Mouse (Mus musculus) neutrophil, adult 5-6 weeks (primary cell): ENCODE measurements around the gene Eif4ebp2. TPM values are rescaled to one million over a fixed set of nuclear protein-coding genes. Genes with fewer than 3 reads are reported as not detected.
"Not testable (repeated sequence)": the region's sequence is repeated elsewhere in the genome, so short reads cannot be mapped to it uniquely, and the experiment has no call there.

ENCODE experiments used
- ATAC-seq: fragments of 151-379, 151-347 bp; 2 replicates; pipeline ENCODE4 v1.8.0; 2017; ENCODE audit warnings: mild to moderate bottlenecking, moderate TSS enrichment; ENCODE audit not compliant: insufficient number of reproducible peaks, poor library complexity, low FRiP score, severe bottlenecking; ENCODE audit errors: extremely low read depth
- total RNA-seq: library from RNA; stranded (forward); fragments of 200-1000 nt; gene quantifications from 2 replicates; pipeline ENCODE4 v1.2.3, GENCODE M21; 2017

Eif4ebp2 gene
- total RNA-seq, 1 experiment from 2014 or later, result 24.3 TPM

DNA sequence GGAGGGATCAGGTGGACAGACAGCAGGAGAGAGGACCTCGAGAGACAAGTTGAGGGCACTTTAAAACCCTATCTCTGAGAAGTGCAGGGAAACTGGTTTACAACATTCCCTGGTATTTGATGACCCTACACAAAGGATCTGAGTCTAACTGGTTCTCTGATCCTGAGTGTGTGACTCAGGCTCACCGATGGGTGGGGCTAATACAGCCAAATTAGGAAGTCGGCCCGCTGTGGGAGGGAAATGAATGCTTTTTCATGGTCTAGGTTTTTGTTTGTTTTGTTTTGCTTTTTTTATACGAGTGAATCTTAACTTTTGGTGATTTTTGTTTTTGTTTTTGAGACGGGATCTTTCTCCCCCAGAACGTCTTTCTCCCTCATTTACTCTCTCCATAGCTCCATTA is 16.4 kb upstream of the Eif4ebp2 start:
- ATAC-seq, result no peak

DNA sequence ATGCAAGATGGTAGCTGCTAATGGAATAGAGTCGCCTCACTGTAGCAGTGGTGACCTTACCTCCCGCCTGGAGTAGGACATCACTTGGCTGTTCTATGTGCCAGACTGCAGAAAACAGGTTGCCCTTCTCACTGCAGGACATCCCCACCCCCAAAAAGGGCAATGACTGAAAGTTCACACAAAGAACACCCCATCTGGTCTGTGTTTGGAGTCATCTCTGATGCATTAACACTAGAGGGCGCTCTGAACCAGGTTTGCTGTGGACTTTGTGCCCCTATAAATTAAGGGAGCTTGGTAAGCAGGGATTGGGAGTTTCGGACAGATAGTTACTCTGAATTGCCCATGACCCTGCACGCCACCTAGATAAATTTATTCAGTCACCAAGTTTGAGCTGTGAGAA is 14.4 kb upstream of the Eif4ebp2 start:
- ATAC-seq, result peak; percentile 50; the same call in 1 of the 2 replicates

DNA sequence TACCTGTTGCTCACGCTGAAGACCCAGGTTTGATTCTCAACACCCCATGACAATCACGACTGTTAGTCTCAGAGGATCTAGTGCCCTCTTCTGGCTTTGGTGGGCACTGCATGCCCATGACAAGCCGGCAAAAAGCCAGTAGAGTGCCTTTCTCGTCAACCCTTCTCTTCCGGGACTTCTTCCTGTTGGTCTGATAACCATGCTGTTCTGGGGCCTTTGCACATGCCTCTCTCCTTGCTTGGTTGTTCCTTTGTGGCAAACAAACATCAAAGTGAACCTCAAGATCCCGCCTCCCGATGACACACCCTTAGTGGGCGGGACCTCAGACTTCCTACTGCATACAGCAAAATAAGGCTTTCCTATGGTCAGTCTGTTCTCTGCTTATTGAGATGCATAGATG is 13.8 kb upstream of the Eif4ebp2 start:
- ATAC-seq, result 0 out of 2 replicates have a peak, but pooled peaks have one; percentile 17

DNA sequence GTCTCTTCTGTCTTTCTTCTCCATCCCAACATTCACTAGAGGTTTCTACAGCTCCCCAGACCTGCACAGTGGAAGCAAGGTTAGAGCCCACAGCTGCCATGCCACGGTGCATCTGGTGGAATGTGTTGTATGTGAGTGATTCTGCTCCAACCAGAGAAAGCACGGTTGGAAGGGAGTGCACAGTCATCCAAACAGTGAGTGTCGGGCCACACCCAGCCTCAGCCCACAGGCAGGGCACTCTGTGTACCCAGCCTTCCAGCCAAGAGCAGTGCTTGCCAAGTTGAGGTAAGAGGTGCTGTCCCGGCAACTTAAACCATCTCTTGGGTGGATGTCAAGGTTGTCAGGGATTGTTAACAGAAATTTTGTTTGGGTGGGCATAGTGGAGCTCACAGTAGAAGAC is 12.5 kb upstream of the Eif4ebp2 start:
- ATAC-seq, result no peak

DNA sequence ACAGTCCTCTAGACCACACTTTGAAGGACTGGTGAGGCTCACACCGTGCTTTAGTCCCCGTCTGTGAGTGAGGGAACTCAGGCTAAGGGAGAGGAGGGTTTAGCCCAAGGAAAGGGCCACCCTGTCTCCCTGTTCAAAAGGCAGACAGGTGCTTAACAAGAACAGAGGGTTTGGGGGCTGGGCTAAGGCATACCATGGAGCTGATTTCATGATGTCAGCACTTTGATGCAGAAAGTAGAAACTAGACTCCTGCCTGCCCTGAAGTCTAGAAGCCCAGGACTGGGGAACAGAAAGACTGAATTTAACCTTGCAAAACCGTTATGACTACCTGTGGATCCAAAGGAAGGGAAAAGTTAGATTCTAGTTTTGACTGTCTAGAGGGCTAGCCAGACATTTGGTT is 4.7 kb upstream of the Eif4ebp2 start:
- ATAC-seq, result no peak

DNA sequence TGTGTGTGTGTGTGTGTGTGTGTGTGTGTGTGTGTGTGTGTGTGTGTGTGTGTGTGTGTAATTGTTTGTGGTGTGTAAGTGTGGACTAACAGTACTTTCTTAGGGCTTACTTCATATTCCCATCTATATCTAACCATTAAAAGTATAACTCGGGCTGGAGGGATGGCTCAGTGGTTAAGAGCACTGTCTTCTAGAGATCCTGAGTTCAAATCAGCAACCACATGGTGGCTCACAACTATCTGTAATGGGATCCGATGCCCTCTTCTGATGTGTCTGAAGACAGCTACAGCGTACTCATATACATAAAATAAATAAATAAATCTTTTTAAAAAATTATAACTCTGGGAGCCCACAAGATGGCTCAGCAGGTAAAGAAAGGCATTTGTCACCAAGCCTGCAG is 710 bp upstream of the Eif4ebp2 start:
- ATAC-seq, result not testable (repeated sequence)

DNA sequence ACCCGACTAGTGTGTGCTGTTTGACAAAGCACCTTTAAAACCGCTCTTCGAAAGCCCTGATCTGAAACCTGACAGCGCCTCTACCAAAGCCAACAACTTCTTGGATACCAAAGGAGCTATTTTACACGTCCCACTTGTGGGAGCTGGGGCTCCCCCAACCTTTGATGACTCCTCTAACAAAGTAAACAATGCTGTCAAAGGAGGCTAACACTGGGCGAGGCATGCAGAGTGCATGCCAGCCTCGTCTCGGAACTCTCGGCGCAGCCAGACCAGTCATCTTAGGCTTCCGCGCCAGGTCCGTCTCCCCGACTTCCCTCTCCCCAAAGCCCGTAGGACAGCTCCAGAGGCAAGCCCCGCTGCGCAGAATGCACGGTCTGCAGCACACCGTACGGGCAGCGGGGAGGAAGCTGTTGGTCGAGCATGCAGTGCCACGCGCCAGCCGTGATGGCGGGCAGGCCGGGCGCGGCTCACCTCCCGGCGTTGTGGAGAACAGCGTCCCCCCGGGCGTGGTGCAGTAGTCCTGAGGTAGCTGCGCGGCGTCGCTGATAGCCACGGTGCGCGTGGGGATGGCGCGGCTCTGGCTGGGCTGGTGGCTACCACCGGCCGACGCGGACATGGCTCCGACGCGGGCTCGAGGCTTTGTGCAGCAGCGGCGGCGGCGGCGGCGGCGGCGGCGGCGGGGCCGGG is 387 bp downstream of the Eif4ebp2 start:
- ATAC-seq, result no peak

DNA sequence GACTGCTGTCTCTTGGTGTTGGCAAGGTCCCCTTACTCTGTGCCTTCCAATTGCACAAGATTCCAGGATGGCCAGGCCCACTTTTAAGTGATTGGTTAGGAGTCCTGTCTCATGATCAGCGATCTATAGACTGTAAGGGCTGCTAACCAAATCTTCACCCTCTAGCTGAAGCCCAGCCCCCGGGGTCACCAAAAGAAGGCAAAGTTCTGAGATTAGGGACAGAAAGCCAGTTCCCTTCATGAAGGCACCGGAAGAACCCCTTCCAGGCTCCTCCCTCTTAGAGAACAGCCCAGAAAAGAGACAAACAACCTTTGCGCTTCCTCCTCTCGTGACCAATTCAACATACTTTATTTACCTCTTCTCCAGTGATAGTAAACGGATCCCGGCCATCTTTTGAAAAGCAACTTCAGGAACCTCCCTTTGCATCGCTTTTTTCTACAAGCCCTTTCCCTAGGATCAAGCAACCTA is 964 bp downstream of the Eif4ebp2 start:
- ATAC-seq, result peak; percentile 30; the same call in 1 of the 2 replicates

DNA sequence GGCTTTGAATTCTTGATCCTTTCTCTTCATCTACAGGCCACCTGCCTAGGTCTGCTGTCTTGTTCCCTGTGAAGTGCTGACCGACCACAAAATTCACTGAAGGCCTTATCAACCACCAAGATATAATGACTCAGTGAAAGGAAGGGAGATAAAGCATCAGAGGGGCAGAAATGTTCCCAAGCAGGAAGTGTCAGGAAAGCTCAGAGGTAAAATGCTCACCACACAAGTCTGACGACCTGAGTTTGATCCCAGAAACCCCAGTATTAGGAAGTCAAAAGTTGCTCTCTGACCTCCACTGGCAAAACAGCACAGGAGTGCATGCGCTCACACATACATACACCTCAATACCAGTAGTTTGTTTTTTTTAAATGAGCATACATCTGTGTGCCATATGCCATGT is 3.6 kb downstream of the Eif4ebp2 start:
- ATAC-seq, result no peak

DNA sequence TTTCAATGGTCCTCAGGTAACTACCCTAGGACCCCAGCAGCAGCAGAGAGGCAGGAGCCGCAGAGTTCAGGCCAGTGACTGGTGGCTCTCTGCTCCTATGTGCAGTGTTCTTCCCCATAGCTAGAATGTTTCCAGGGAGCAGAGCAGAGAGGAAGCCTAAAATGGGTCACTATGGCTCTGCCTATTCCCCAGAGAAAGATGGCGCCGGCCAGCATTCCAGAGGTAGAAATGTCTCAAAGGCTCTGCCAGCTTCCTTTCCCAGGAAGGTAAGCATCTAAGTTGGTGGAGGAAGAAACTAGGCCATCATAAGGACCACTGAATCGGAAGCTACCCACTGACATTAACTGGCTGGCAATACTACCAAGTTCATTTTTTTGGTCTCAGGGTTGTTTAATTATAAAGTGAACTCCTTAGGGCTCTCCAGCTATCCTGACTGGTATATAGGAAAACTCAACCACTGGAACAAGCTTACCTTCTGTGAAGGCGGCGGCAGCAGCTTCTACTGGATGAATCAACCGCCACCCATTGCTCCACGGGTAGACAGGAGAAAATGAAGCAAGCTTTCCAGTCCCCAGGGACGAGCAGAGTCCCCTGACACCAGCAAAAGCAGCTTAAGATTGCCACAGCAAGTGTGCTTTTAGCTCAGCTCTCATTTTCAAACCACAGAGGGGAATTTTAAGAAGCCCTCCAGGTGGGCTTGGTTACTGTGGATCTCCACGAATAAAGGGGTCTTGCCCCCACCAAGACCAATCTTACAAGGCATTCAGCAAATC is 4.7 kb downstream of the Eif4ebp2 start:
- ATAC-seq, result no peak

DNA sequence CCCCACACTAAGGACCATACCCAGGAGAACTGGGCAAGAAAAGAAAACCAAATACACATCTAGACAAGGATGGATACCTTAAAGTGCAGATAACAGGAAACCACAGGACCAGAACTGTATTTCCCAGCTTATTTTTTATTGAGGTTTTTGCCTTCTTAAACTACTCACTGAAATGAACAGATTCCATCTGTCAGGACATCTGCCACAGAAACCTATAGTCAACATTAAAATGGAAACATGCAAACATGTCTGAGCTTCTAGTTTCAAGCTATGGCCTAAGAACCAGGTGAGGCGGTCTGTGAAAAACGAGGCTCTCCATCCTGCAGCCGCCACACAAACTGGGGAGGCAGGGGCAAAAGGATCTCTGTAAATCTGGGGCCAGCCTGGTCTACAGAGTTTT is 7.4 kb downstream of the Eif4ebp2 start:
- ATAC-seq, result no peak

DNA sequence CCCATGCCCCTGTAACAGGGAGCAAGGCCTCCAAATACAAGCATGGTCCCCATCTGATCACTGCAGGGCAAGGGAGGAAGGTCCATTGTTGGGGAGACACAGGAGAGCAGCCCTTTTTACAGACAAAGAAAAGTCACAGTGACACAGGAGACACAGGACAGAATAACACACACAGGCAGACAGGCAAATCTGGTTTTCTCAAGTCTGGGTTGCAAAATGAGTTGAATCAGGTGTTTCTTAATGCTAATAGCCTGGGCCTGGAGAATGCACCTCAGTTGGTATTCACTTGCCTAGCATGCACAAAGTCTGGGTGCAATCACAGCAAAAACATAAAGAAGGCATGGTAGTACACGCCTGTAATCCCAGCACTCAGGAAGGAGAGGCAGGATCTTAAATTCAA is 8.6 kb downstream of the Eif4ebp2 start:
- no peak for ATAC-seq

DNA sequence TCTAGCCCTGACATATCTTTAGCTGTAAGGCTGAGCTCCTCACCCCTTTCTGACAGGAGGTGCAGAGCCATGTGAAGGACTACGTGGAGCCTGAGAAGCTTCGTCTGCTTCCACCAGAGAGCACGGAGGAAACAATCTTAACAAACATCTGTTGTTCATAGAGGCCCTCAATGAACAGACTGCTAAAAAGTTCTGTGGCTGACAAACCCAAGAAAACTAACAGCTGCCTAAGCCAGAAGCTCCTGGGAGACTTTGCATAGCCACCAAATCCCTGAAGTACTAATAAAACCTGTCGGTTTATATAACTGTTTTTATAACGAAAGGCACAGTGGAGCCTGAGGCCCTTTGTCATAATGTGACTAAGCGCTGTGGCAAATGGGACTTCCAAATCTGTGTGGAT is 9.0 kb downstream of the Eif4ebp2 start:
- ATAC-seq, result no peak

DNA sequence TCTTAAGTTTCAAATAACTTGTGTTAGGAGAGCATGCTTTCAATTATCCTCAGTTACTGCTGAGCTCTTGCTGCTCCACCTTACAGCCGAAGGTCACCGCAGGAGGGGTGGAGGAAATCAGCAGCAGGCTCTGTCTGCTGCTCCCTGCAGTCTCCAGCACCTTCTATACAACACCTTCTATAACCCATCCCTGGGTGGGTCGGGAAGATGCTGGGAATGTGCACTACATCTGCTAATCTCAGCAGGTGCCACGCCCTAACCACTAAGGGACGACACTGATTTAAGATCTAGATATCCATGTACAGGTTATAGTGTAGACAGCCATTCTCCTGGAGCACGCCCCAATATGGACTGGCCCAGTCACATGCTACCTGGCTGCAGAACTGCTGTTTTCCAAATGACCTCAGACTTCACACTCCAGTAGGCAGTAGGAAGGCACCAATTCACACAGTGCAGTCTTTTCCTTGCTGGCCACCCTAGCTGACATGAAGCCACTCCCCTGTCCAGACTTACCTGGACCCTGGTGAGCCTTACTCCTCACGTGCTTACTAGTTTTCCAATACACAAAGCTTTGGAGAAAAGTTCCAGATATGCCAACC is 12.2 kb downstream of the Eif4ebp2 start:
- ATAC-seq, result no peak

DNA sequence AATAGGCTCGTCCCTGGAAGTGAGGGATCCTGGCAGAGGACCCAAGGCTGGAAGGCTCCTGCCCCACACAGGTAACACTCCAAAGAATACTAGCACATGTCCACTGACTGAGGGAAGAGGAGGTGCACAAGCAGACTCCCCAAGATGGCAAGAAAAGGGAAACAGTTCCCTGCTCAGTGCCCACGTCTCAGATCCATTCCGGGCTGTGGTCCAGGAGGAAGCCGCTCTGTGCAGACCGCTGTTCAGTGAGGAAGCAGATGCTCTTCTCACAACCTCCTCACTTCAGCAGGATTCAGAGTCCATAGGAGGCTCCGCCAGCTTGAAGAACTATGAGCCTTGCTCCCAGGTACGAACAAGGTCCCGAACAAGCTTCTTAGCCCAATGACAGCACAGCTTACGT is 21.1 kb downstream of the Eif4ebp2 start:
- ATAC-seq, result no peak

DNA sequence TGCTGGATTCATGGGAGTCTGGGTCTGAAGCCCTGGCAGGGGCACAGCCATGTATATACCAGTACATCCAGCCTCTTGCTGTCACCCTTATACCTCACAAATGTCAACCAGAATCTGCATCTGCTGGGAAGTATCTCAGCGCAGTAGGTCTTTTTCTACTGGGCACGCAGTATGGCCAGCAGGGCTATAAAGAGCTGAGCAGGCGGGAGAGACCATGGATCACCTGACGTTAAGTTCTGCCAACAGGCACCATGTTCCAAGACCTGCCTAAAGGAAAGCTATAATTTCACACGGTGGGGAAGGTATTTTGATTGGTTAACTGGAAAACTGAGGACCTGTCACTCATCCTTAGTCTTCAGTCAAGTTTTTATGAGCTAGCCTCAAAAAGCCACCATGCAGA is 23.4 kb downstream of the Eif4ebp2 start:
- ATAC-seq, result no peak

DNA sequence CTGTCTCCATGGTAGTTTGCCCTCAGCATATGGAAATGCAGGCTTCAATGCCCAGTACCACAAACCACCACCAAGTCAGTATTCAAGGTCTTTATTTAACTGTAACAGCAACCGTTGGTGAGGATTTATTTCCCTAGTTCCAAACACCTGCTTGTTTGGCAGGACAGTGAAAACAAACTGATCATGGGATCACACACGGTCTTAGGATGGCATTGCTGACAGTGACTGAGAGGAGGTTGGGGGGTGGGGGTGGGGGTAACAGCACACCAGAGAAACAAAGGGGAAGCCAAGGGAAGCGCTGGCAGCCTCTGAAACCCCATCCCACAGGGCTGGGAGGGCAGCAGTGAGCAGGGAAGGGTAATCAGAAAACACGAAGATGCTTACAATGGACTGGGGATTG is 24.0 kb downstream of the Eif4ebp2 start:
- ATAC-seq, result no peak

DNA sequence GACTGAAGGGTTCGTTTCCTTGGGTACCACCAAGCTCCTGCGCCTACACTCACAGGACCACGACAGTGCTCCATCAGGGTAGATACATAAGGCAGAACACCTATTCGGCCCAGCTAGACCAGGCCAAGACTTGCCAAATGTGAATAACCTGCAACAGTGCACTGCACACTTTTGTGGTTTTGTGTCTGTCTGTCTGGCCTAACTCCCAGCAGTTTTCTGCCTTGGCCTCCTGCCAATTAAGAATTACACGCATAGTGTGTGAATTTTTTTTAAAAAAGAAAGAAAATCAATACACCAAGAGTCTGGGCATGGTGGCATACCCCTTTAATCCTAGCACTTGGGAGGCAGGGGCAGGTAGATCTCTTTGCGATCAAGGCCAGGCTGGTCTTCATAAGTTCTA is 24.5 kb downstream of the Eif4ebp2 start:
- no peak for ATAC-seq

DNA sequence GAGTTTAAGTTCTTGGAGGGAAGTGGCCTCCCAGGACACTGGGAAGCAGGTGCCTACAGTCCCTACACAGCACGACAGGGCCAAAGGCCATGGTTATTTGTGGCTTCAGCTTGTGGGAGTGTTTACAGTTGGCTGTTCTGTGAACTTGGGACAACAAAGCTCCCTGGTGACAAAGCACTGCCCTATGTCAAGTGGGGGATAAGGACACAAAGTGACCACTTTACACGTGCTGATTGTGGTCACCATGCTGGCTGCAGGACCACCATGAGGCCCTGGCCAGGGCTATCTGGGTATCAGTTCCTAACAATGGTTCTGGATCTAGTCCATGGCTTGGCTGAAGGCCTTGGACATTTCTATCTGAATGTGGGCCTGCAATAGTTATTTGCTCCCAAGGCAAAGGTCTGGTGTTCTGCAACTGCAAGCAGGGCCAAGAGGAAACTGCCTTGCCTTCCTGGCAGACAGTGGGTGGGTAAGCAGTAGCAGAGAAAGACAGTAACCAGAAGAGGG is 26.2 kb downstream of the Eif4ebp2 start:
- no peak for ATAC-seq

DNA sequence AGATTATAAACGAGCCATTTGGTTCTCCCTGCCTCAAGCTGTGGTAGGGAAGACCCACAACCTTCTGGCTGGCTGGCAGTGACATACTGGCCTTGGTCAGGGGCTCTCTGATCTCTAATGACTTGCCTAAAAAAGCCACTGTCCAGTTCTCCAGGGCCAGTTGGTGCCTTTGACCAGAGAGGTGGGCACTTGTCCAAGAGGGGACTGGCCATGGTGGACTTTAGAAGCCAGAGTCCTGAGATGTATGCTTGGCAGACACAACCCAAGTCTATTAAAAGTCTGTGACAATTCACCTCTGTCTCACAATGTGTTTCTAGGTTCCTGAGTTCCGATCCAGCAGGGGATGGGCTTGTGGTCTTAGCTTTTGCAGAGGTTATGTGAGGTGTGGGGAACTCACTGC is 27.4 kb downstream of the Eif4ebp2 start:
- ATAC-seq, result no peak
